Mouse (Mus musculus): ENCODE measurements at regions not wholly inside any gene's neighbourhood (a gene's known extent, or its start where the extent isn't known, plus 50 kb on each side); places are given as distances from the start of the nearest gene placed in this dataset.
A peak's percentile ranks its signal among the peaks of the same experiment; 100 is the strongest.

DNA sequence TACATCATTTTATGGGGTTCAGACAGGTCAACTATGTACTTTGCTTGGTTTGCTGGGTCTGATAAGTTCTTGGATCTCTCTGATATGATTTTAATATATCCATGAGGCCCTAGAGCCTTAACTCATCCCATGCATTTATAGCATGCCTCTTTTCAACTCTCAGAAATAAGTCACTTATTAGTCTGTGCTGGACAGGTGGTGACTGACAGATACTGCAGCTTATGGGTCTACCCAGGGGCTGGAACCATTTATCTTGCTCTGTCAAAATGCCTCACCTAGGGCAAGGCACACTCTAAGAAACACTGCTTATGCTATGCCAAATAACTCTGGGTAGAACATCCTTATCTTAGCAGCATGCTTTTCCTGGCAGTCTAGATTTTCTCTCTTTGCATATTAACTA is 225.6 kb downstream of the Mbnl1 start:
- no peak overlapping the region for H3K4me3 ChIP-seq (ENCODE audit: insufficient read depth, low read depth, low read length)
- no peak overlapping the region for H3K27ac ChIP-seq (ENCODE audit: insufficient read depth, low read depth, low read length)
- no peak for DNase-seq
- H3K27me3 ChIP-seq (replicated peaks; ENCODE audit: control insufficient read depth, insufficient read depth, low read length) = no peaks in the 10 kb centered on the region
- H3K36me3 ChIP-seq (ENCODE audit: control insufficient read depth, insufficient read depth, low read length) = no peaks in the 10 kb centered on the region
- TF ChIP-seq POLR2A (IDR thresholded peaks at IDR 0.05; ENCODE audit: low read depth, low read length) (no peak), CTCF (conservative IDR thresholded peaks at IDR 0.05; ENCODE audit: insufficient read depth, insufficient read length, low read depth, low read length) (no peak)
- H3K4me1 ChIP-seq (ENCODE audit: control insufficient read depth, insufficient read depth, low read length) = no peaks in the 10 kb centered on the region

DNA sequence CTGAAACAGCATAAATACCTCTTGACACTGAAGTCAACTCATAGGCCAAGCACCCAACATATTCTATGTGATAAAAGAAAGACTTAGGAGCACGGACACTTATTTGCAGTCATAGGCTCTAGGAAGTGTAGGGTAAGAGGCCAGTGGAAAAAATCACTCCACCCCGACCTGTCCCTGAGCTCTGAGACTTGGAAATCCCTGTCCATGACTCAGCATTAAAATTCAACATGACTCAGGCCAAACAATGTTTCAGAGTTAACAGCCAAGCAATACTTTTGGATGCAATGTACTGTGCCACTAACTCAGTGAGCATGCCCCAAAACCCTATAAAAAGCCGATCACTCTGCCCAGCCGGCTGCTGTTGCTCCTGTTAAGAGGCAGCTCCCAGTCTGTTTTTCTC is 234.5 kb downstream of the Mbnl1 start:
- Histone ChIP-seq H3K27me3 (replicated peaks; ENCODE audit: control insufficient read depth, insufficient read depth, low read length) (no peaks in the 10 kb centered on the region), H3K27ac (ENCODE audit: insufficient read depth, low read depth, low read length) (no peak overlapping the region), H3K4me3 (ENCODE audit: insufficient read depth, low read depth, low read length) (no peak overlapping the region), H3K4me1 (ENCODE audit: control insufficient read depth, insufficient read depth, low read length) (no peaks in the 10 kb centered on the region), H3K36me3 (ENCODE audit: control insufficient read depth, insufficient read depth, low read length) (no peaks in the 10 kb centered on the region)
- no peak for TF ChIP-seq CTCF (conservative IDR thresholded peaks at IDR 0.05; ENCODE audit: insufficient read depth, insufficient read length, low read depth, low read length)
- no peak for TF ChIP-seq POLR2A (IDR thresholded peaks at IDR 0.05; ENCODE audit: low read depth, low read length)
- 85% methylated on average over 4 of the region's 4 CpGs for WGBS
- DNase-seq = no peak

GRCm38 (mm10) chr3:60712896-60713295 is 240.3 kb downstream of the Mbnl1 start:
- Histone ChIP-seq H3K4me3 (ENCODE audit: insufficient read depth, low read depth, low read length) (no peak overlapping the region), H3K27ac (ENCODE audit: insufficient read depth, low read depth, low read length) (no peak overlapping the region), H3K36me3 (ENCODE audit: control insufficient read depth, insufficient read depth, low read length) (no peaks in the 10 kb centered on the region), H3K27me3 (replicated peaks; ENCODE audit: control insufficient read depth, insufficient read depth, low read length) (no peaks in the 10 kb centered on the region), H3K4me1 (ENCODE audit: control insufficient read depth, insufficient read depth, low read length) (no peaks in the 10 kb centered on the region)
- TF ChIP-seq CTCF (conservative IDR thresholded peaks at IDR 0.05; ENCODE audit: insufficient read depth, insufficient read length, low read depth, low read length) (no peak), POLR2A (IDR thresholded peaks at IDR 0.05; ENCODE audit: low read depth, low read length) (no peak)
- no peak for DNase-seq
- 72% methylated on average over 4 of the region's 4 CpGs for WGBS

DNA sequence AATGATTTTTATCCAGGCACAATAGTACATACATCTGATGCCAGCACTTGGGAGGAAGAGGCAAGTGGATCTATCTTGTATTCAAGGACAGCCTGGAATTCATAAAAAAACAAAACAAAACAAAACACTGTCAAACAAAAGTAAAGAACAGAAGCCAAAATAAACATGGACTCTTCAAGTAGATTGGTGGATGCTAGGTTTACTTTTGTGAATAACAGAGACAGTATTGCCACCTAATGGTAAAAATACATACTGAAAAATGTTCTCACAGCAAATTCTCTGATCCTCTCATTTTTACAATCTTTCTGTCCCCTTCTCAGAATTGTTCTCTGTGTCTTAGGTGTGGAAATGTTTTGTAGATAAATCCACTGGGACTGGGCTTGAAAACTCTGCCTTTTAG is 247.7 kb downstream of the Mbnl1 start:
- TF ChIP-seq CTCF (conservative IDR thresholded peaks at IDR 0.05; ENCODE audit: insufficient read depth, insufficient read length, low read depth, low read length) (no peak), POLR2A (IDR thresholded peaks at IDR 0.05; ENCODE audit: low read depth, low read length) (no peak)
- no peak for DNase-seq
- no peak overlapping the region for H3K4me3 ChIP-seq (ENCODE audit: insufficient read depth, low read depth, low read length)
- H3K4me1 ChIP-seq (ENCODE audit: control insufficient read depth, insufficient read depth, low read length) = no peaks in the 10 kb centered on the region
- H3K36me3 ChIP-seq (ENCODE audit: control insufficient read depth, insufficient read depth, low read length) = no peaks in the 10 kb centered on the region
- H3K27ac ChIP-seq (ENCODE audit: insufficient read depth, low read depth, low read length) = no peak overlapping the region
- no peaks in the 10 kb centered on the region for H3K27me3 ChIP-seq (replicated peaks; ENCODE audit: control insufficient read depth, insufficient read depth, low read length)

DNA sequence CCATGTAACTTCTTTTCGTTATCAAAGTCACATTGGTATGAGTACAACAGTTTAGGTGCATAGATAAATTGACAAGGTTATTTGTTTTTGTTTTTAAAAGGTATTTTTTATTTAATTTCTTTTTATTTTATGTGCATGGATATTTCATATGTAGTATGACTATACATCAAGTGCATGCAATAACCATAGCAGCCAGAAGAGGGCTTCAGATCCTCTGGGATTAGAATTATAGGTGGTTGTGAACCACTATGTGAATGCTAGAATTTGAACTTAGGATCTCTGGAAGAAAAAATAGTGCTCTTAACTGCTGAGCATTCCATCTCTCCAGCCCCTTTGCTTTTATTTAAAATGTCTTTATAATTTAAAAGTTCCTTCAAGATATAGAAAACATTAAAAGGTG is 258.7 kb downstream of the Mbnl1 start:
- 91% methylated on average over 1 of the region's 1 CpGs for WGBS

GRCm38 (mm10) chr3:60740543-60741294 is 261.9 kb upstream of the P2ry1 start:
- Histone ChIP-seq H3K4me3 (ENCODE audit: insufficient read depth, low read depth, low read length) (no peak overlapping the region), H3K4me1 (ENCODE audit: control insufficient read depth, insufficient read depth, low read length) (no peaks in the 10 kb centered on the region), H3K36me3 (ENCODE audit: control insufficient read depth, insufficient read depth, low read length) (no peaks in the 10 kb centered on the region), H3K27me3 (replicated peaks; ENCODE audit: control insufficient read depth, insufficient read depth, low read length) (no peaks in the 10 kb centered on the region), H3K27ac (ENCODE audit: insufficient read depth, low read depth, low read length) (no peak overlapping the region)
- peak; percentile 70 for DNase-seq
- no peak for TF ChIP-seq CTCF (conservative IDR thresholded peaks at IDR 0.05; ENCODE audit: insufficient read depth, insufficient read length, low read depth, low read length)
- no peak for TF ChIP-seq POLR2A (IDR thresholded peaks at IDR 0.05; ENCODE audit: low read depth, low read length)

More for the DNA sequence above, 258.7 kb downstream of the Mbnl1 start:
- no peak overlapping the region for H3K27ac ChIP-seq (ENCODE audit: insufficient read depth, low read depth, low read length)
- no peaks in the 10 kb centered on the region for H3K27me3 ChIP-seq (replicated peaks; ENCODE audit: control insufficient read depth, insufficient read depth, low read length)
- no peak overlapping the region for H3K4me3 ChIP-seq (ENCODE audit: insufficient read depth, low read depth, low read length)
- DNase-seq = no peak
- no peaks in the 10 kb centered on the region for H3K4me1 ChIP-seq (ENCODE audit: control insufficient read depth, insufficient read depth, low read length)
- no peak for TF ChIP-seq CTCF (conservative IDR thresholded peaks at IDR 0.05; ENCODE audit: insufficient read depth, insufficient read length, low read depth, low read length)
- no peak for TF ChIP-seq POLR2A (IDR thresholded peaks at IDR 0.05; ENCODE audit: low read depth, low read length)
- H3K36me3 ChIP-seq (ENCODE audit: control insufficient read depth, insufficient read depth, low read length) = no peaks in the 10 kb centered on the region

DNA sequence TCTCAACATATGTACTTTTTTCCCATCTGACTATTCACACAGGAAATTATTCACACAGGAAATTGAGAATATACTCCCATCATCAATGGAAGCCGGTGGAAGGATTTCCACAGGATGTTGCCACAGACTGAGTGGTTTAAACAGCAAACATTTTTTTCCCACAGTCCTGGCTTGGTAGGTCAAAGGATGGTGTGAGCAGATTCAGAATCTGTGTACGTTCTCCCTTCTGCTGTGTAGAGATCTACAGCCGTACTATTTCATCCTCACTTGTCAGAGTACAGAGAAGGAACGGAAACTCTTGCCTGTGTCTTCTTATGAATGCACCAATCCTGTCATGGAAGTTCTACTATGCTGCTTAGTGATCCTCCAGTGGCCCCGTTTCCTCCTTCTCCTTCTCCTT is 261.2 kb upstream of the P2ry1 start:
- TF ChIP-seq CTCF (conservative IDR thresholded peaks at IDR 0.05; ENCODE audit: insufficient read depth, insufficient read length, low read depth, low read length) = no peak
- no peak for TF ChIP-seq POLR2A (IDR thresholded peaks at IDR 0.05; ENCODE audit: low read depth, low read length)
- 74% methylated on average over 5 of the region's 5 CpGs for WGBS
- Histone ChIP-seq H3K36me3 (ENCODE audit: control insufficient read depth, insufficient read depth, low read length) (no peaks in the 10 kb centered on the region), H3K4me1 (ENCODE audit: control insufficient read depth, insufficient read depth, low read length) (no peaks in the 10 kb centered on the region), H3K4me3 (ENCODE audit: insufficient read depth, low read depth, low read length) (no peak overlapping the region), H3K27ac (ENCODE audit: insufficient read depth, low read depth, low read length) (peak overlapping the region; percentile 35; the same call in 1 of the 2 replicates), H3K27me3 (replicated peaks; ENCODE audit: control insufficient read depth, insufficient read depth, low read length) (no peaks in the 10 kb centered on the region)
- DNase-seq = no peak

Data from kidney, adult 2 months (tissue).